Mouse (Mus musculus) mammary gland, adult 2 months (tissue): Measurements from ENCODE around the gene Eif3i. TPM values are rescaled to one million over a fixed set of nuclear protein-coding genes. Genes with fewer than 3 reads are reported as not detected.

Experiments
- polyA plus RNA-seq: library from polyadenylated mRNA; depleted of rRNA; stranded (reverse); fragments of >200 nt; gene quantifications from 2 replicates; pipeline ENCODE4 v1.2.3, GENCODE M21; 2012; ENCODE audit warnings: low replicate concordance; rRNA removed

Eif3i gene
- 207 and 300 TPM in 2 replicates for polyA plus RNA-seq

GRCm38 (mm10) chr4:129600233-129601158, at the start of gene Eif3i, which contains the start of gene Tmem234:
Gene Eif3i, minus strand, starts transcription at chr4:129600648.
Gene Tmem234, plus strand, starts transcription at chr4:129600668.

GRCm38 (mm10) chr4:129640638-129641467, 40.4 kb upstream of the Eif3i start, which contains the start of gene Txlna:
Gene Txlna, minus strand, starts transcription at chr4:129641065.

DNA sequence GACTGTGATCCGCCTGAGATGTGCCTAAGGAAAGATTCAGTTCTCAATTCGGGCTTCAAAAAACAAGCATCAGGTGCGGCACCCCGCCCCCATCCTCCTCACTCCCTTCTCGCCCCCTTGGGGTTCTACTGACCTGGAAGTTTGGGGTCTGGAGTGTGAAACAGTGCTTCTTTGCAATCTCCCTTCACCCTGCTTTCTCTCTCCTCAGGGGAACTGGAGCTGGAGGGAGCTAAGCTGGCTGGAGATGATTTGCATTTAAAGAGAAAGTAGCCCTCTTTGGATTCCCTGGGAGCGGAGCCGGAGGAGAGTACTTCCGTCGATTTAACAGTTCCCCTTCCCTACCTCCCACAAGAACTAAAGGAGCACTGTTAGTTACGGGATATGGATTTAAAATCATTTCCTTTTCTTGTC, 23.2 kb upstream of the Eif3i start, which contains the start of gene Ccdc28b:
TSS of gene Ccdc28b (minus strand) at position 267 of the 411 bp plus-strand sequence.

GRCm38 (mm10) chr4:129618786-129619691, 18.6 kb upstream of the Eif3i start, which contains the start of gene Iqcc:
Gene Iqcc, minus strand, starts transcription at chr4:129619099.

GRCm38 (mm10) chr4:129614093-129614492, 13.6 kb upstream of the Eif3i start, which contains the start of gene Dcdc2b:
Gene Dcdc2b, minus strand, starts transcription at chr4:129614257.

GRCm38 (mm10) chr4:129578466-129578865, 22.0 kb downstream of the Eif3i start, which contains the start of gene Fam167b:
Gene Fam167b, minus strand, starts transcription at chr4:129578549.

DNA sequence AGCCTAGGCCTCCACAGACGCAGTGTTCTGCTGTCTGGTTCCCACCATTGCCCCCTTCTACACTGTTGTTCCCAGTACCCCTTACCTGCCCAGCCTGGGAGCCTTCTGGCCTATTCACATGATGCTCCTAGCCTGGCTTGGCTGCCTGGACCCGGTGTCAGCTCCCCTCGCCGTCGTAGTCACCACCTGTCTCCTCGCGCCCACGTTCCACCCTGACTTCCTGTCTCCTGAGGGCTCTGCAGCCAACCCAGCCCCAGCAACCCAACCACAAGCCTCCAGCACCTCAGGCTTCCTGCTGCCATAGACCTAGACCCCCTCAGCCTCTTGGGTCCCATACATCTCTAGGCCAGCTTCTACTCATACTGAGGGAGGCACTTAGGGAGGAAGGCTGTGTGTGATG, 27.0 kb downstream of the Eif3i start, which contains the start of gene Lck:
TSS of gene Lck (minus strand) at position 212 of the 400 bp plus-strand sequence.

GRCm38 (mm10) chr4:129542592-129543141, 57.8 kb downstream of the Eif3i start, which contains the start of gene Hdac1:
Gene Hdac1, minus strand, starts transcription at chr4:129542713.

Other genes with a start within 250 kb of the Eif3i start
- gene Zbtb8a, start 222.5 kb downstream of the Eif3i start, polyA plus RNA-seq: 12.2 and 16.3 TPM in 2 replicates
- gene Zbtb8b, start 159.8 kb downstream of the Eif3i start, polyA plus RNA-seq: 0.49 and 0.75 TPM in 2 replicates
- gene Bsdc1, start 139.1 kb downstream of the Eif3i start, polyA plus RNA-seq: 16.3 and 19.6 TPM in 2 replicates
- gene Tssk3, start 109.6 kb downstream of the Eif3i start, polyA plus RNA-seq: not detected in 2 replicates
- gene Fam229a, start 109.5 kb downstream of the Eif3i start, polyA plus RNA-seq: 0.80 TPM in 1 of 2 replicates, not detected in the other
- 45.2 and 71.8 TPM in 2 replicates for gene Marcksl1, start 87.1 kb downstream of the Eif3i start, polyA plus RNA-seq
- gene Hdac1, start 57.9 kb downstream of the Eif3i start, polyA plus RNA-seq: 48.9 and 65.4 TPM in 2 replicates
- gene Lck, start 27.0 kb downstream of the Eif3i start, polyA plus RNA-seq: 83.2 and 90.2 TPM in 2 replicates
- gene Fam167b, start 22.1 kb downstream of the Eif3i start, polyA plus RNA-seq: 5.7 and 7.0 TPM in 2 replicates
- gene Tmem234, start within 50 bp of the Eif3i start, polyA plus RNA-seq: 162 and 188 TPM in 2 replicates
- 2.0 and 2.8 TPM in 2 replicates for gene Dcdc2b, start 13.6 kb upstream of the Eif3i start, polyA plus RNA-seq
- gene Iqcc, start 18.5 kb upstream of the Eif3i start, polyA plus RNA-seq: 42.1 and 57.1 TPM in 2 replicates
- gene Ccdc28b, start 23.3 kb upstream of the Eif3i start, polyA plus RNA-seq: 20.3 and 21.3 TPM in 2 replicates
- 30.1 and 36.2 TPM in 2 replicates for gene Txlna, start 40.4 kb upstream of the Eif3i start, polyA plus RNA-seq
- 25.7 and 52.9 TPM in 2 replicates for gene Kpna6, start 72.1 kb upstream of the Eif3i start, polyA plus RNA-seq
- 33.4 and 41.8 TPM in 2 replicates for gene Tmem39b, start 96.2 kb upstream of the Eif3i start, polyA plus RNA-seq
- gene Khdrbs1, start 141.7 kb upstream of the Eif3i start, polyA plus RNA-seq: 15.1 and 85.6 TPM in 2 replicates
- gene Ptp4a2, start 210.6 kb upstream of the Eif3i start, polyA plus RNA-seq: 41.6 and 80.5 TPM in 2 replicates